Mouse (Mus musculus): Measurements from ENCODE around the gene Serpina1e.
"Not testable (repeated sequence)": the region's sequence is repeated elsewhere in the genome, so short reads cannot be mapped to it uniquely, and the experiment has no call there.

Serpina1e gene

GRCm38 (mm10) chr12:103962860-103963259, 4.1 kb upstream of the Serpina1e start:
- no peak for DNase-seq (ENCODE audit: low read depth, low spot score)

GRCm38 (mm10) chr12:103962337-103962736, 3.6 kb upstream of the Serpina1e start:
- no peak for DNase-seq (ENCODE audit: low read depth, low spot score)

GRCm38 (mm10) chr12:103961716-103962115, 2.9 kb upstream of the Serpina1e start:
- DNase-seq (ENCODE audit: low read depth, low spot score) = no peak

- DNase-seq (ENCODE audit: low read depth, low spot score) = not testable (repeated sequence)
Observed at GRCm38 (mm10) chr12:103956555-103956954, 2.2 kb downstream of the Serpina1e start.

GRCm38 (mm10) chr12:103952972-103953371, 5.8 kb downstream of the Serpina1e start:
- not testable (repeated sequence) for DNase-seq (ENCODE audit: low read depth, low spot score)

- no peak for DNase-seq (ENCODE audit: low read depth, low spot score)
Observed at GRCm38 (mm10) chr12:103946243-103946642, 12.5 kb downstream of the Serpina1e start.

- DNase-seq (ENCODE audit: low read depth, low spot score) = not testable (repeated sequence)
Observed at GRCm38 (mm10) chr12:103909181-103909580, 49.6 kb downstream of the Serpina1e start.

- not testable (repeated sequence) for DNase-seq (ENCODE audit: low read depth, low spot score)
Observed at GRCm38 (mm10) chr12:103907746-103908145, 51.0 kb downstream of the Serpina1e start.

- DNase-seq (ENCODE audit: low read depth, low spot score) = not testable (repeated sequence)
Observed at GRCm38 (mm10) chr12:103904837-103905340, 53.9 kb downstream of the Serpina1e start, which contains the start of gene Serpina1c. Serpina1c (minus strand) TSS chr12:103904887.

GRCm38 (mm10) chr12:103901929-103902328, 56.8 kb downstream of the Serpina1e start:
- DNase-seq (ENCODE audit: low read depth, low spot score) = not testable (repeated sequence)
